Mouse (Mus musculus) midbrain, postnatal 0 days (tissue): ENCODE measurements around the gene 2410004B18Rik. TPM values are rescaled to one million over a fixed set of nuclear protein-coding genes. Genes with fewer than 3 reads are reported as not detected.
A peak's percentile ranks its signal among the peaks of the same experiment; 100 is the strongest.

Experiments
- ATAC-seq: fragments of 200-750 bp; cut with Nextera tagmentation; 2 replicates; pipeline ENCODE4 v1.8.0; 2017; ENCODE audit warnings: moderate number of reproducible peaks, mild to moderate bottlenecking, moderate TSS enrichment, moderate library complexity; ENCODE audit not compliant: low FRiP score
- DNase-seq: peaks from one replicate; pipeline ENCODE4 v3.0.0-alpha.2; 2015; ENCODE audit warnings: low spot score
- H3K27ac ChIP-seq: fragments of 300-500 bp; sonication (generic); 2 replicates; pipeline ENCODE4 v1.5.1; 2014; ENCODE audit warnings: low read depth, mild to moderate bottlenecking, low read length, mixed read lengths
- H3K27me3 ChIP-seq: fragments of 300-500 bp; sonication (generic); 2 replicates; pipeline ENCODE4 v1.6.1; 2014; ENCODE audit warnings: low read length, control low read depth, mixed read lengths; ENCODE audit not compliant: insufficient read depth
- H3K36me3 ChIP-seq: fragments of 300-500 bp; sonication (generic); 2 replicates; pipeline ENCODE4 v1.6.1; 2014; ENCODE audit warnings: low read length, control low read depth, mixed read lengths; ENCODE audit not compliant: insufficient read depth
- H3K4me1 ChIP-seq: fragments of 300-500 bp; sonication (generic); 2 replicates; pipeline ENCODE4 v1.6.1; 2014; ENCODE audit warnings: mild to moderate bottlenecking, control low read depth, antibody characterized with exemption, low read length, mixed read lengths; ENCODE audit not compliant: insufficient read depth
- H3K4me2 ChIP-seq: fragments of 300-500 bp; sonication (generic); 2 replicates; pipeline ENCODE4 v1.6.1; 2014; ENCODE audit warnings: low read depth, mild to moderate bottlenecking, low read length, mixed read lengths; ENCODE audit not compliant: poor library complexity, severe bottlenecking
- H3K4me3 ChIP-seq: fragments of 300-500 bp; sonication (generic); 2 replicates; pipeline ENCODE4 v1.5.1; 2014; ENCODE audit warnings: low read depth, mild to moderate bottlenecking, low read length, moderate library complexity
- H3K9ac ChIP-seq: fragments of 300-500 bp; sonication (generic); replicated peaks from 2 replicates; pipeline ENCODE4 v1.6.1; 2014; ENCODE audit warnings: mild to moderate bottlenecking, low read length, moderate library complexity, mixed read lengths; ENCODE audit not compliant: poor library complexity, severe bottlenecking
- H3K9me3 ChIP-seq: fragments of 300-500 bp; sonication (generic); 2 replicates; pipeline ENCODE4 v1.6.1; 2016; ENCODE audit warnings: low read length, control low read depth
- CTCF ChIP-seq: IDR thresholded peaks from 2 replicates; pipeline ENCODE4 v1.5.1; 2016; ENCODE audit warnings: antibody characterized with exemption, mild to moderate bottlenecking
- WGBS: fragments of 180-500 bp; shearing (Covaris S2); extraction: QIAGEN DNeasy Blood & Tissue Kit; methylation state at CpG from one replicate; pipeline ENCODE4 v1.1.7; 2014; 5-methylcytosine and 5-hydroxymethylcytosine counted together
- polyA plus RNA-seq: library from polyadenylated mRNA; unstranded; fragments of >200 nt; fragmentation: Nextera tagmentation; extraction: Ambion mirVana; gene quantifications from 2 replicates; pipeline ENCODE4 v1.2.1, GENCODE M21; 2015
- total RNA-seq: library from RNA; depleted of rRNA; stranded (reverse); fragments of >200 nt; gene quantifications from 2 replicates; pipeline ENCODE4 v1.2.3, GENCODE M21; 2014; rRNA removed

The 2410004B18Rik gene
- total RNA-seq (48.9 and 55.1 TPM in 2 replicates), polyA plus RNA-seq (83.8 and 87.3 TPM in 2 replicates)

- Histone ChIP-seq H3K36me3 (peaks cover 3% of the 10 kb centered on the region; the same call in 1 of the 2 replicates), H3K4me2 (peak within 1 kb of the TSS; percentile 84), H3K4me1 (peaks cover 8% of the 10 kb centered on the region; the same call in 1 of the 2 replicates), H3K9me3 (no peaks in the 10 kb centered on the region), H3K9ac (peak within 1 kb of the TSS; percentile 89), H3K27ac (peak within 1 kb of the TSS; percentile 80), H3K27me3 (no peaks in the 10 kb centered on the region), H3K4me3 (peak within 1 kb of the TSS; percentile 99)
- ATAC-seq: peak; percentile 94
- 2% methylated on average over 65 of the region's 70 CpGs for WGBS
- peak; percentile 95 for DNase-seq
- TF ChIP-seq CTCF: peak; percentile 97
Observed at GRCm38 (mm10) chr3:145937505-145938404, at the start of gene 2410004B18Rik. TSS of gene 2410004B18Rik (plus strand) at chr3:145938014.

GRCm38 (mm10) chr3:145890346-145891132 lies 47.3 kb upstream of the 2410004B18Rik start:
- no peaks in the 10 kb centered on the region for H3K9me3 ChIP-seq
- H3K4me3 ChIP-seq: no peak overlapping the region
- no peak for TF ChIP-seq CTCF
- H3K27me3 ChIP-seq: no peaks in the 10 kb centered on the region
- DNase-seq (peak; percentile 89), ATAC-seq (peak; percentile 89)
- no peaks in the 10 kb centered on the region for H3K4me1 ChIP-seq
- 42% methylated on average over 18 of the region's 18 CpGs for WGBS
- H3K36me3 ChIP-seq: no peaks in the 10 kb centered on the region
- H3K9ac ChIP-seq: no peak overlapping the region
- H3K4me2 ChIP-seq: no peak overlapping the region
- no peak overlapping the region for H3K27ac ChIP-seq

- DNase-seq (no peak), ATAC-seq (no peak)
- Histone ChIP-seq H3K4me1 (no peaks in the 10 kb centered on the region), H3K36me3 (no peaks in the 10 kb centered on the region), H3K4me3 (no peak overlapping the region), H3K27ac (no peak overlapping the region), H3K4me2 (no peak overlapping the region), H3K9ac (no peak overlapping the region), H3K9me3 (no peaks in the 10 kb centered on the region), H3K27me3 (no peaks in the 10 kb centered on the region)
- TF ChIP-seq CTCF: no peak
- 83% methylated on average over 3 of the region's 3 CpGs for WGBS
Observed at GRCm38 (mm10) chr3:145892451-145892850, 45.4 kb upstream of the 2410004B18Rik start.

GRCm38 (mm10) chr3:145894131-145894530 lies 43.7 kb upstream of the 2410004B18Rik start:
- WGBS: 64% methylated on average over 12 of the region's 12 CpGs
- ATAC-seq (no peak), DNase-seq (no peak)

DNA sequence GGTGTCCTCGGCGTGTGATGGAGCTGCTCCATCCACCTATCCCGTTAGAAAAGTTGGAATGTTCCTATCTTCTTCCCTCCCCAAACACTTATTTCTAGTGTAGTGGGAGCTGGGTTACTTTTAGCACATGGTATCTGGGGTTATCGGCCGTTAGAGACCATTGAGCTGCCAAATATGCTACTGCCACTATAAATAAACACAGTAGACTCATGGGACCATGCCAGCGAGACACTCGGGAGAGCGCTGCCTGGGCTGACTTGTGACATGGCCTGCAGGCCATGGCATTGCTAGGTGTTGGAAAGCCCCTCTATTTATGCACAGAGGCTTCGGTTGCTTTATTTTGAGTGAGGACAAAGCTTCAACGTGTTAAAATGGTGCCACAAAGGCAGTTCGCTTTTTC lies 40.1 kb upstream of the 2410004B18Rik start:
- Histone ChIP-seq H3K4me1 (no peaks in the 10 kb centered on the region), H3K4me3 (no peak overlapping the region), H3K9ac (no peak overlapping the region), H3K27ac (no peak overlapping the region), H3K9me3 (no peaks in the 10 kb centered on the region), H3K36me3 (0 out of 2 replicates have a peak, but pooled peaks cover 4% of the 10 kb centered on the region), H3K4me2 (no peak overlapping the region), H3K27me3 (no peaks in the 10 kb centered on the region)
- DNase-seq (no peak), ATAC-seq (no peak)
- 86% methylated on average over 11 of the region's 11 CpGs for WGBS
- no peak for TF ChIP-seq CTCF

More at GRCm38 (mm10) chr3:145894131-145894530, 43.7 kb upstream of the 2410004B18Rik start:
- H3K4me1 ChIP-seq: no peaks in the 10 kb centered on the region
- H3K9ac ChIP-seq: no peak overlapping the region
- no peak overlapping the region for H3K4me3 ChIP-seq
- no peaks in the 10 kb centered on the region for H3K9me3 ChIP-seq
- H3K36me3 ChIP-seq: no peaks in the 10 kb centered on the region
- H3K4me2 ChIP-seq: no peak overlapping the region
- TF ChIP-seq CTCF: no peak
- no peaks in the 10 kb centered on the region for H3K27me3 ChIP-seq
- no peak overlapping the region for H3K27ac ChIP-seq
